Mouse (Mus musculus): ENCODE data around the gene Phf2. TPM values are rescaled to one million over a fixed set of nuclear protein-coding genes. Genes with fewer than 3 reads are reported as not detected.

The Phf2 gene
- 10.2 and 11.5 TPM in 2 replicates for polyA plus RNA-seq (2015; fragmentation: Nextera tagmentation; extraction: Ambion mirVana)

DNA sequence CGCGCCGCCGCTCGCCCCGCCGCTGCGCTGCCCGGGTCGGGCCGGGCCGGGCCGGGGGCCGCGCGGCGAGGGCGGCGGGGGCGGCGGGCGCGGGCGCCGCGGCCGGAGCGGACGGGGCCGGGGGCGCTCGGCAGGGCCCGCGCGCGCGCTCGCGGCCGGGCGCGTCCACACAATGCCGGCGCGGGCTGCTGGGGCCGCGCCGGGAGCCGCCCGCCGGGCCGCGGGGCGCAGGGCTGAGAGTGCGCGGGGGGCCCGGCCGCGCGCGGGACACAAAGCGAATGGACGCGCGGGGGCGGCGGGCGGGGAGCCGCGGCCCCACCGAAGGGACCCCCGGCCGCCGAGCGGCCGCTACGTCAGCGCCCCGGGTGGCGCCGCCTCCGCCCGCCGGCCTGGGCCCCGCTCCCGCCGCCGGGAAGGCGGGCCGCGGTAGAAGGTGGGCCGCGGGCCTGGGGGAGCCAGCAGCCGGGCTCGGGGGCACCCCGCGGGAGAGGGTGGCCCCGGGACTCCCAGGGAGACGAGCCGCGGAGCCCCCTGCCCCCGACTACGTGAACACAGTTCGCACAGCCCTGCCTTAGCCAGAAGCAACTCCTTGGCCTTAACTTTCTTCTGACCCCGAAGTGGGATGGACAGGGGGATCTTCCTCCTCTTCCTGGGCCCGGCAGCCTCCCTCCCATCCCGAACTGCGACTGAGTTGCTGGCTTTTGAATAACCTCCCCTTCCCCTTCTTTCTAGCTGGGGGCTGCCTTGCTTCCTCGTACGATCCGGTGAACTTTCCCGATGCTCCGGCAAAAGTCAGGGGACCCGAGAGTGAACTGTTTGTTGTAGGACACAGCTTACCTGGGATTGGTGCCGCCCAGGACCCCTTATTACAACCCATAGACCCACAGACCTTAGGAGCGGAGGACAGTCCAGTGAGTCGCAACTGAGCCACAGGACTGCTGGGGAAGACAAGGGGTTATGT, at the start of gene Phf2:
Gene Phf2 (minus strand): TSS at position 349 of the 961 bp plus-strand sequence.
- peak; percentile 54 for ATAC-seq

DNA sequence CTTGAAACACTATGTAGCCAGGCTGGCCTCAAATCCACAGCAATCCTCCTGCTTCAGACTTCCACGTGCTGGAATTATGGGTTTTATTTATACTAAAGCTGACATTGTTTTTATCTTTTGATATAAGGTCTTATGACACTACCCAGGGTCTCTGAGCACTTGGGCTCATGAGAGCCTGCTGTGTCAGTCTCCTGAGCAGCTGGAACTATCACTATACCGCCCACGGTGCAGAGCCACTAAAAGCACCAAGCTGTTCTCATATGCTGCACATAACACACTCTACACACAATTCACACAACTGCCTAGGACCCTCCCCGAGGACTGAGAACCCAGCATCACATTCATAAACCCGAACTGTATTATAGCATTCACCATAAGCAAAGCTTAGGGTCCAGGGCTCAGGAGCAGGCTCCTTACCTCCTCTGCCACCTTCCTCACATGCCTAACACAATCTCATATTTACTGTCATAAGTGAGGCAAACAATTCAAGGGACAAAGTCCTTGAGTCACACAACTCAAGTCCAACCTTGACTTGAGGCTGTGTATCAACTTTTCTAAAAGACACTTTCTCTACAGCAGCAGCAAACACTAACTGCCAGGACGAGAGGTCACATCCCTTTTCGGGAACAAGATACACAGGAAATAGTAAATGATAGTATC, 49.0 kb upstream of the Phf2 start:
- no peak overlapping the region for H3K4me2 ChIP-seq (ENCODE audit: low read length)
- no peak for ATAC-seq
- no peak overlapping the region for H3K4me3 ChIP-seq (replicated peaks; ENCODE audit: low read length)
- no peaks in the 10 kb centered on the region for H3K9me3 ChIP-seq (ENCODE audit: control insufficient read depth, low read length)
- H3K27ac ChIP-seq (ENCODE audit: low read length): no peak overlapping the region
- no peaks in the 10 kb centered on the region for H3K27me3 ChIP-seq (replicated peaks; ENCODE audit: control insufficient read depth, insufficient read depth, low read length)
- WGBS: 90% methylated on average over 7 of the region's 7 CpGs
- no peak overlapping the region for H3K9ac ChIP-seq (replicated peaks; ENCODE audit: low read depth, low read length)
- no peaks in the 10 kb centered on the region for H3K4me1 ChIP-seq (replicated peaks; ENCODE audit: control insufficient read depth, insufficient read depth, low read length)
- H3K36me3 ChIP-seq (ENCODE audit: control insufficient read depth, insufficient read depth): peaks cover 20% of the 10 kb centered on the region

More for the DNA sequence above, at the start of gene Phf2:
- no peaks in the 10 kb centered on the region for H3K9me3 ChIP-seq (ENCODE audit: control insufficient read depth, low read length)
- peaks cover 33% of the 10 kb centered on the region for H3K4me1 ChIP-seq (replicated peaks; ENCODE audit: control insufficient read depth, insufficient read depth, low read length)
- peak within 1 kb of the TSS; percentile 94 for H3K9ac ChIP-seq (replicated peaks; ENCODE audit: low read depth, low read length)
- H3K4me3 ChIP-seq (replicated peaks; ENCODE audit: low read length): peak within 1 kb of the TSS; percentile 63
- H3K27ac ChIP-seq (ENCODE audit: low read length): peak within 1 kb of the TSS; percentile 78
- H3K27me3 ChIP-seq (replicated peaks; ENCODE audit: control insufficient read depth, insufficient read depth, low read length): no peaks in the 10 kb centered on the region
- WGBS: under 1% methylated on average over 68 of the region's 117 CpGs
- peak within 1 kb of the TSS; percentile 85 for H3K4me2 ChIP-seq (ENCODE audit: low read length)
- no peaks in the 10 kb centered on the region for H3K36me3 ChIP-seq (ENCODE audit: control insufficient read depth, insufficient read depth)

DNA sequence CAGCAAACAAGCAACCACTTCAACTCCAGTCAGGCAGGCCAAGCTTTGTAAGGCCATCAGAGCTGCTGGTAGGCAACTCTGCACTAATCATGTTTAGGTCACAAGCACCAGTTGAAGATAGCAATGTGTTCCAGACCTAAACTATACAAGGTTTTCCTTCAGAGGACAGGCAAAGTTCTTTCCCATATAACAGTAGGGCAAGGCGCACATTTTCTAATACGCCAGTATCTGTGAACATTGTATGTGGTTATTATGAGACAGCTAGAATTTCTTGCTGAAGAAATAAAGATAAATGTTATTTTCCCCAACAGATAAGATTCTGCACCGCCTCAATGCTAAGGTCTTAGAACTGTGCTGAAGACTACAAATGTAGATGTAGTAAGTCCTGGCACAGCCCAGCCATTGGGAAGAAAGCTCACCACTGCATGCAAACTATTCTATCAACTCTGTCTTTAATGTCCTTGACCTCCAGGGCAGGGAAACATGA, 46.2 kb upstream of the Phf2 start:
- Histone ChIP-seq H3K9ac (replicated peaks; ENCODE audit: low read depth, low read length) (no peak overlapping the region), H3K9me3 (ENCODE audit: control insufficient read depth, low read length) (no peaks in the 10 kb centered on the region), H3K4me2 (ENCODE audit: low read length) (no peak overlapping the region), H3K36me3 (ENCODE audit: control insufficient read depth, insufficient read depth) (peaks cover 23% of the 10 kb centered on the region), H3K27ac (ENCODE audit: low read length) (no peak overlapping the region), H3K4me1 (replicated peaks; ENCODE audit: control insufficient read depth, insufficient read depth, low read length) (peaks cover 3% of the 10 kb centered on the region; the same call in 1 of the 2 replicates), H3K27me3 (replicated peaks; ENCODE audit: control insufficient read depth, insufficient read depth, low read length) (no peaks in the 10 kb centered on the region), H3K4me3 (replicated peaks; ENCODE audit: low read length) (no peak overlapping the region)
- no peak for ATAC-seq
- 98% methylated on average over 3 of the region's 3 CpGs for WGBS

DNA sequence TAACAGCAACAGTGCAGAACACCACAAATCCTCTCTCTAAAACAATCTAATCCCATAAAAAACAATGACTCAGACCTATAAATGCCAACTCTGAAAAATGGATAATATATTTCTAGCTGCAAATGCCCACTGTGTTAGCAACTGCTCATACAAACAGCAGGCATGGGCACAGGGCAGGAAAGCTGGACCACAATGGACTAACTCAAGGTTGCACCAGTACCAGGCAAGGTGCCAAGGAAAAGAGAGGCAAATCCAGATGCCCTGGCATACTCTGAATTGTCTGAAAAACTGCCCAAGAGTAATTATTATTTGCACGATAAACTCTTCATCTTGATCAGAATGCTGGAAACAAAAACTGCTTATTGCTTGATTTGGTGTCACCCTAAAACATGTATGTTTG, 42.8 kb upstream of the Phf2 start:
- H3K4me2 ChIP-seq (ENCODE audit: low read length): no peak overlapping the region
- no peak overlapping the region for H3K9ac ChIP-seq (replicated peaks; ENCODE audit: low read depth, low read length)
- H3K27ac ChIP-seq (ENCODE audit: low read length): no peak overlapping the region
- H3K27me3 ChIP-seq (replicated peaks; ENCODE audit: control insufficient read depth, insufficient read depth, low read length): no peaks in the 10 kb centered on the region
- no peak overlapping the region for H3K4me3 ChIP-seq (replicated peaks; ENCODE audit: low read length)
- peaks cover 8% of the 10 kb centered on the region for H3K36me3 ChIP-seq (ENCODE audit: control insufficient read depth, insufficient read depth)
- H3K9me3 ChIP-seq (ENCODE audit: control insufficient read depth, low read length): no peaks in the 10 kb centered on the region
- 23% methylated on average over 1 of the region's 1 CpGs for WGBS
- no peak for ATAC-seq
- peaks cover 7% of the 10 kb centered on the region; the same call in 1 of the 2 replicates for H3K4me1 ChIP-seq (replicated peaks; ENCODE audit: control insufficient read depth, insufficient read depth, low read length)

DNA sequence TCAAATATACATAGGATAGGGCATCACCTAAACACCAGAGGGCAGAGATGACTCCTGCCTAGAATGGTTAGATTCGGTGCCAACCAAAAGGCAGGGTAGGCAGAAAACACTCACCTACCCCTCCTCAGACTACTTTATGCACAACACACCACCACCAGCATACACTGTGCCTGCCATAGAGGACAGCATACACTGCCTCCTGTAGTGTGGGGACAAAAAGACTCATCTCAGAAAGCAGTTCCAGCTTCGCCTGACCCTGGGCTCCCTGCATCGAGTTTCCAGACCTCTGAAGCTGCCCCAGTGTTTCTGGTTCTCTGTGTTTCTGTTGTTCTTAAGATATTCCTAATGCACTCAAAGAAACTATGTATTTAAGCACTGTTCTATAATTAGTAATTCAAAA, 42.2 kb upstream of the Phf2 start:
- WGBS: 87% methylated on average over 3 of the region's 3 CpGs
- H3K36me3 ChIP-seq (ENCODE audit: control insufficient read depth, insufficient read depth): peaks cover 11% of the 10 kb centered on the region

DNA sequence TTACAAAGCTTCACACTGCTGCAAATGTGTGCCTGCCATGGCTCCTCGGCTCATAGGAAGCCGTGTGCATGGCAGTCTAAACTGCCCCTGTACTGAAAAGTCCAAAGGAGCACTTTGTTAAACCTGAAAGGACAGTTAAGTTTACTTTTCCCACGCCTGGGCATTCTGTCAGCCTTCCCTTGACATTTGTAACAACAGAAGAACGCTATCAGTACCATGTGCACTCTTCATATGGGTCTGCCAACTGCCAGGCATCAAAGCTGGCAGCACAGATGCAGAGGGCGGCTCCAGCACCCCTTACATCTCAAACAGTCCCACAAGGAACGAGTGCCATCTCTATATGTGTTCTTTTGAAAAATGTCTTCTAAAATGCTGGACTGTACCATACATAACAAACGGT, 40.5 kb upstream of the Phf2 start:
- peaks cover 8% of the 10 kb centered on the region for H3K36me3 ChIP-seq (ENCODE audit: control insufficient read depth, insufficient read depth)
- H3K9ac ChIP-seq (replicated peaks; ENCODE audit: low read depth, low read length): no peak overlapping the region
- H3K9me3 ChIP-seq (ENCODE audit: control insufficient read depth, low read length): no peaks in the 10 kb centered on the region
- WGBS: 69% methylated on average over 7 of the region's 7 CpGs
- H3K27me3 ChIP-seq (replicated peaks; ENCODE audit: control insufficient read depth, insufficient read depth, low read length): no peaks in the 10 kb centered on the region
- no peak overlapping the region for H3K4me3 ChIP-seq (replicated peaks; ENCODE audit: low read length)
- H3K4me2 ChIP-seq (ENCODE audit: low read length): no peak overlapping the region
- ATAC-seq: no peak
- H3K4me1 ChIP-seq (replicated peaks; ENCODE audit: control insufficient read depth, insufficient read depth, low read length): peaks cover 7% of the 10 kb centered on the region; the same call in 1 of the 2 replicates
- H3K27ac ChIP-seq (ENCODE audit: low read length): no peak overlapping the region

More for the DNA sequence above, 42.2 kb upstream of the Phf2 start:
- peaks cover 7% of the 10 kb centered on the region; the same call in 1 of the 2 replicates for H3K4me1 ChIP-seq (replicated peaks; ENCODE audit: control insufficient read depth, insufficient read depth, low read length)
- H3K4me2 ChIP-seq (ENCODE audit: low read length): no peak overlapping the region
- no peak overlapping the region for H3K9ac ChIP-seq (replicated peaks; ENCODE audit: low read depth, low read length)
- no peaks in the 10 kb centered on the region for H3K9me3 ChIP-seq (ENCODE audit: control insufficient read depth, low read length)
- no peaks in the 10 kb centered on the region for H3K27me3 ChIP-seq (replicated peaks; ENCODE audit: control insufficient read depth, insufficient read depth, low read length)
- ATAC-seq: no peak
- no peak overlapping the region for H3K27ac ChIP-seq (ENCODE audit: low read length)
- no peak overlapping the region for H3K4me3 ChIP-seq (replicated peaks; ENCODE audit: low read length)

DNA sequence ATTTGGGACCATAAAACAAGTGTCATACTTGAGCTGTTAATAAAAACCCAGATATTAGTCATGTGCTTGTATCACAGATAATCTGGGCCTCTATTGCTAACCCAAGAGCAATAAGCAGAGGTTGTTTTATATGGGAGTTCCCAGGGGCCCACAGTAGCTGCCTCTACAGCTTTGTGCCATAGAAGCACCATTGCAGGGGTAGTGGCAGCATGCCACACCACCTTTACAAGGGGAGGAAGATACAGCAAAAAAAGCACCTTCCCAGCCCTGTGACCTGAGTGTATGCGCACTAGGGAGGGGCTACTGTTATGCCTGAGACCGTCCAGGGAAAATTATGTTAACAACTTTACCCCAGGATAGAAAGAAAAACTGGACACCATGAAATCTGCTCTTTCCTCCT, 34.5 kb upstream of the Phf2 start:
- Histone ChIP-seq H3K9ac (replicated peaks; ENCODE audit: low read depth, low read length) (no peak overlapping the region), H3K4me2 (ENCODE audit: low read length) (no peak overlapping the region), H3K4me1 (replicated peaks; ENCODE audit: control insufficient read depth, insufficient read depth, low read length) (no peaks in the 10 kb centered on the region), H3K27ac (ENCODE audit: low read length) (no peak overlapping the region), H3K9me3 (ENCODE audit: control insufficient read depth, low read length) (no peaks in the 10 kb centered on the region), H3K4me3 (replicated peaks; ENCODE audit: low read length) (no peak overlapping the region), H3K36me3 (ENCODE audit: control insufficient read depth, insufficient read depth) (peaks cover 13% of the 10 kb centered on the region), H3K27me3 (replicated peaks; ENCODE audit: control insufficient read depth, insufficient read depth, low read length) (no peaks in the 10 kb centered on the region)
- no peak for ATAC-seq
- 95% methylated on average over 2 of the region's 2 CpGs for WGBS

DNA sequence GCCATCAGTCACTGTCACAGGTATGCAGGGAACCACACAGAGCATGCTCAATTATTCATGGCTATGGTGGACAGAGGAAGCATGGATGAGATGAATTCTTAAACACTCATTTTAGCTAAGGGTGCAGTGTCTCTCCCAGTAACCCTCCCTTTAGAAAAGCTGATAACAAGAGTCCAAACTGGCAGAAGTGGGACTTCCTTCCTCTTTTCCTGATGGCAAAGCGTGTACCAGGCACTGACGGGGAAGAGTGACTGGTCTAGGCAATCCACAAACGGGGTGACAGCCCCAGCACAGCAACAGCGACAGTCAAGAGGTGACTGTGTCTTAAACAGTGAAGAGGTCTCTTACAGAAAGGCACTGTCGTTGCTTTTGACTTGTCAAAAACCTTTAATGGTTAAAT, 24.5 kb upstream of the Phf2 start:
- H3K36me3 ChIP-seq (ENCODE audit: control insufficient read depth, insufficient read depth): peaks cover 4% of the 10 kb centered on the region
- no peak overlapping the region for H3K4me2 ChIP-seq (ENCODE audit: low read length)
- ATAC-seq: no peak
- no peak overlapping the region for H3K9ac ChIP-seq (replicated peaks; ENCODE audit: low read depth, low read length)
- no peak overlapping the region for H3K27ac ChIP-seq (ENCODE audit: low read length)
- no peaks in the 10 kb centered on the region for H3K27me3 ChIP-seq (replicated peaks; ENCODE audit: control insufficient read depth, insufficient read depth, low read length)
- H3K4me1 ChIP-seq (replicated peaks; ENCODE audit: control insufficient read depth, insufficient read depth, low read length): no peaks in the 10 kb centered on the region
- H3K9me3 ChIP-seq (ENCODE audit: control insufficient read depth, low read length): no peaks in the 10 kb centered on the region
- 92% methylated on average over 5 of the region's 5 CpGs for WGBS
- no peak overlapping the region for H3K4me3 ChIP-seq (replicated peaks; ENCODE audit: low read length)

DNA sequence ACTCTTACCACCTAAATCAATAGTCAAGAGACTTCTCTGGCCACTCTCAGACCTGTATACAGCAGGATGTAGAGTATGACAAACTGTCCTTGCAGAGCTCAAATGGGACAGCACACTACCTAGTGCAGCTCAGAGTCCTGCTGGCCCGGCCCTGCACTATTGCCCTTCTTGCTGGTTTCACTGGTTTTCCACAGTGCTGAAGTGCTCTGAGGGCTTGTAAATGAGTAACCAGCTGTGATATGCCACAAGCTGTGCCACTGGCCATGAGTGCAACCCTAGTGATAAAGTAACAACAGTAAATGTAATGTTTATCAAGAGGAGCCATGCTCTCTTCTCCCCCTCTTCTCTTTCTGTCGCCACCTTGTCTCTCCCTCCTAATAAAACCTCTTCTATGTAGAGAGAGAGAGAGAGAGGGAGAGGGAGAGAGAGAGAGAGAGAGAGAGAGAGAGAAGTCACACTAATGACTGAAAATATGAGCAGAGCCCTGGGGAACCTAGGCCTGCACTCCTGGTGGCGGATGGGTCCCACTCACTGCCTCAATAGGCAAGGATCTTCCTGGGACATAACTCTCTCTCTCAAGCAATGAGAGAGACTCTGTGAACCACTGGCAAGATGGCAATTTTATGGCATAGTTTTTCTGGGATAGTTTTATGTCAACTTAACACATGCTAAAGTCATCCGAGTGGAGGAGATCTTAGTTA, 19.5 kb upstream of the Phf2 start:
- H3K4me3 ChIP-seq (replicated peaks; ENCODE audit: low read length): no peak overlapping the region
- H3K36me3 ChIP-seq (ENCODE audit: control insufficient read depth, insufficient read depth): peaks cover 23% of the 10 kb centered on the region
- no peaks in the 10 kb centered on the region for H3K9me3 ChIP-seq (ENCODE audit: control insufficient read depth, low read length)
- H3K27ac ChIP-seq (ENCODE audit: low read length): no peak overlapping the region
- no peaks in the 10 kb centered on the region for H3K4me1 ChIP-seq (replicated peaks; ENCODE audit: control insufficient read depth, insufficient read depth, low read length)
- WGBS: 94% methylated on average over 4 of the region's 4 CpGs
- no peak overlapping the region for H3K9ac ChIP-seq (replicated peaks; ENCODE audit: low read depth, low read length)
- ATAC-seq: no peak
- H3K4me2 ChIP-seq (ENCODE audit: low read length): no peak overlapping the region
- H3K27me3 ChIP-seq (replicated peaks; ENCODE audit: control insufficient read depth, insufficient read depth, low read length): no peaks in the 10 kb centered on the region

Measured in forebrain, embryonic 16.5 days (tissue).